In genomic region chr9:110871030-110871429, GRCm38 (mm10) we compare ENCODE assay signal across 11 mouse cellular contexts. TPM values are rescaled to one million over a fixed set of nuclear protein-coding genes. Genes with fewer than 3 reads are reported as not detected.
A peak's percentile ranks its signal among the peaks of the same experiment; 100 is the strongest.
DNase-seq lines count a peak whose midpoint lies in the region; ATAC-seq and TF ChIP-seq lines count a peak whose summit lies in the region.
"Had no signal": no experiment of that assay in that cellular context is flagged by ENCODE, and none has a peak within 500 bp of the region (broad histone marks: within the 10 kb centered on the region; RNA-seq: fewer than 3 reads in every experiment).

No protein-coding gene starts in this region.

- no peak overlapping the region for H3K27ac ChIP-seq in heart, embryonic 10.5 days
- no peak overlapping the region for H3K27ac ChIP-seq in intestine, postnatal 0 days (ENCODE audit: low read depth, low read length)
- H3K27ac ChIP-seq in lung, embryonic 14.5 days (ENCODE audit: low read depth): no peak overlapping the region
- H3K27ac ChIP-seq in stomach, postnatal 0 days (replicated peaks): no peak overlapping the region
- H3K27ac ChIP-seq: embryonic facial prominence, embryonic 13.5 days; limb, embryonic 15.5 days; stomach, embryonic 15.5 days had no signal

- H3K27me3 ChIP-seq in heart, embryonic 10.5 days (ENCODE audit: insufficient read depth, poor library complexity, severe bottlenecking): peaks cover 64% of the 10 kb centered on the region
- no peaks in the 10 kb centered on the region for H3K27me3 ChIP-seq in intestine, postnatal 0 days (replicated peaks; ENCODE audit: control insufficient read depth, insufficient read depth, low read length)
- H3K27me3 ChIP-seq in lung, embryonic 14.5 days (ENCODE audit: insufficient read depth, low read length): peaks cover 15% of the 10 kb centered on the region
- H3K27me3 ChIP-seq in stomach, postnatal 0 days (ENCODE audit: control insufficient read depth, insufficient read depth, low read length): no peaks in the 10 kb centered on the region

- H3K9me3 ChIP-seq in heart, embryonic 10.5 days: no peaks in the 10 kb centered on the region
- H3K9me3 ChIP-seq in intestine, postnatal 0 days (ENCODE audit: control insufficient read depth): no peaks in the 10 kb centered on the region
- H3K9me3 ChIP-seq in lung, embryonic 14.5 days (ENCODE audit: low read depth, low read length): no peaks in the 10 kb centered on the region
- no peaks in the 10 kb centered on the region for H3K9me3 ChIP-seq in stomach, postnatal 0 days (ENCODE audit: control insufficient read depth, low read length)
- H3K9me3 ChIP-seq: embryonic facial prominence, embryonic 13.5 days; limb, embryonic 15.5 days; stomach, embryonic 15.5 days had no signal

- H3K9ac ChIP-seq in intestine, postnatal 0 days (ENCODE audit: low read depth, low read length): no peak overlapping the region
- no peak overlapping the region for H3K9ac ChIP-seq in lung, embryonic 14.5 days
- H3K9ac ChIP-seq in stomach, postnatal 0 days (ENCODE audit: low read length): no peak overlapping the region
- H3K9ac ChIP-seq: embryonic facial prominence, embryonic 13.5 days; limb, embryonic 15.5 days; stomach, embryonic 15.5 days had no signal

- no peak overlapping the region for H3K4me3 ChIP-seq in heart, embryonic 10.5 days
- no peak overlapping the region for H3K4me3 ChIP-seq in intestine, postnatal 0 days (ENCODE audit: low read depth, low read length)
- no peak overlapping the region for H3K4me3 ChIP-seq in lung, embryonic 14.5 days (ENCODE audit: low read depth, low read length)
- H3K4me3 ChIP-seq in stomach, postnatal 0 days (ENCODE audit: low read depth, low read length): no peak overlapping the region
- H3K4me3 ChIP-seq: embryonic facial prominence, embryonic 13.5 days; limb, embryonic 15.5 days; stomach, embryonic 15.5 days had no signal

- no peaks in the 10 kb centered on the region for H3K36me3 ChIP-seq in heart, embryonic 10.5 days
- H3K36me3 ChIP-seq in intestine, postnatal 0 days (ENCODE audit: control insufficient read depth, insufficient read depth): no peaks in the 10 kb centered on the region; the same call in 1 of the 2 replicates
- no peaks in the 10 kb centered on the region for H3K36me3 ChIP-seq in lung, embryonic 14.5 days (ENCODE audit: insufficient read depth)
- no peaks in the 10 kb centered on the region for H3K36me3 ChIP-seq in stomach, postnatal 0 days (ENCODE audit: control insufficient read depth, insufficient read depth, low read length)
- H3K36me3 ChIP-seq: embryonic facial prominence, embryonic 13.5 days; limb, embryonic 15.5 days; stomach, embryonic 15.5 days had no signal

- peak; percentile 86 for TF ChIP-seq CTCF in intestine, postnatal 0 days (IDR thresholded peaks at IDR 0.05; ENCODE audit: low read depth)
- TF ChIP-seq CTCF in lung, embryonic 14.5 days (IDR thresholded peaks at IDR 0.05; ENCODE audit: low read depth): peak; percentile 80
- TF ChIP-seq CTCF in stomach, postnatal 0 days (IDR thresholded peaks at IDR 0.05; ENCODE audit: low read depth): peak; percentile 85

- DNase-seq in heart, adult 8-10 months (ENCODE audit: low spot score): peak; percentile 54
- DNase-seq in heart, embryonic 10.5 days (ENCODE audit: low spot score): no peak
- peak; percentile 53 to 57 for DNase-seq in B cell, adult 2 months
- DNase-seq in ZHBTc4 (ENCODE audit: low read depth, low spot score): peak; percentile 81
- DNase-seq in lung, embryonic 14.5 days: peak; percentile 72
- peak; percentile 61 for DNase-seq in stomach, postnatal 0 days (ENCODE audit: low spot score)

- peaks cover 27% of the 10 kb centered on the region for H3K4me1 ChIP-seq in heart, embryonic 10.5 days
- H3K4me1 ChIP-seq in intestine, postnatal 0 days (replicated peaks; ENCODE audit: control insufficient read depth, insufficient read depth, low read length): peaks cover 18% of the 10 kb centered on the region
- 0 out of 2 replicates have a peak, but pooled peaks cover 3% of the 10 kb centered on the region for H3K4me1 ChIP-seq in lung, embryonic 14.5 days (ENCODE audit: insufficient read depth)
- H3K4me1 ChIP-seq in stomach, postnatal 0 days (replicated peaks; ENCODE audit: control insufficient read depth, insufficient read depth): no peaks in the 10 kb centered on the region; the same call in none of the 2 replicates

- TF ChIP-seq EP300 in stomach, postnatal 0 days (optimal IDR thresholded peaks at IDR 0.05): no peak

- H3K4me2 ChIP-seq in intestine, postnatal 0 days (replicated peaks; ENCODE audit: low read depth): no peak overlapping the region
- H3K4me2 ChIP-seq in lung, embryonic 14.5 days: no peak overlapping the region
- H3K4me2 ChIP-seq in stomach, postnatal 0 days (replicated peaks; ENCODE audit: low read depth): no peak overlapping the region
- H3K4me2 ChIP-seq: embryonic facial prominence, embryonic 13.5 days; limb, embryonic 15.5 days; stomach, embryonic 15.5 days had no signal

- peak; percentile 78 for ATAC-seq in common myeloid progenitor, adult 5-6 weeks (replicated peaks; ENCODE audit: low read depth, poor library complexity, severe bottlenecking)
- ATAC-seq in intestine, postnatal 0 days: no peak
- no peak for ATAC-seq in lung, embryonic 14.5 days (ENCODE audit: insufficient read depth)
- peak; percentile 19; the same call in 1 of the 2 replicates for ATAC-seq in stomach, postnatal 0 days (ENCODE audit: low FRiP score, low TSS enrichment)

- WGBS in heart, embryonic 10.5 days: 16% methylated on average over 7 of the region's 7 CpGs
- 15% methylated on average over 7 of the region's 7 CpGs for WGBS in intestine, postnatal 0 days
- 18% methylated on average over 7 of the region's 7 CpGs for WGBS in lung, embryonic 14.5 days
- 26% methylated on average over 7 of the region's 7 CpGs for WGBS in stomach, postnatal 0 days

RNA-seq across cellular contexts. Expression of gene Als2cl, which starts 8.6 kb away (rescaled TPM):
- total RNA-seq in heart, adult 8-10 months (2022): 10 to 100 TPM; 11.5 to 19.1 (median 14.7) TPM
- polyA plus RNA-seq in heart, embryonic 10.5 days (2016; fragmentation: Nextera tagmentation; extraction: Ambion mirVana): 0.91 and 1.6 TPM in 2 replicates
- total RNA-seq in common myeloid progenitor, adult 5-6 weeks (2017): 0.87 and 3.1 TPM in 2 replicates
- 7.6 and 8.3 TPM in 2 replicates for polyA plus RNA-seq in intestine, postnatal 0 days (2015; fragmentation: Nextera tagmentation; extraction: Ambion mirVana)
- 4.5 and 5.1 TPM in 2 replicates for polyA plus RNA-seq in lung, embryonic 14.5 days (2014; fragmentation: Nextera tagmentation; extraction: Ambion mirVana)
- 5.5 and 6.1 TPM in 2 replicates for polyA plus RNA-seq in stomach, postnatal 0 days (2015; fragmentation: Nextera tagmentation; extraction: Ambion mirVana)

RNA-seq across cellular contexts. Expression of gene Tmie, which starts 8.9 kb away (rescaled TPM):
- 1 to 10 TPM; 1.1 to 2.0 (median 1.6) TPM for total RNA-seq in heart, adult 8-10 months (2022)
- 0.17 and 0.68 TPM in 2 replicates for polyA plus RNA-seq in heart, embryonic 10.5 days (2016; fragmentation: Nextera tagmentation; extraction: Ambion mirVana)
- 0.23 TPM in 1 of 2 replicates, not detected in the other for total RNA-seq in common myeloid progenitor, adult 5-6 weeks (2017)
- 10.0 and 11.2 TPM in 2 replicates for polyA plus RNA-seq in intestine, postnatal 0 days (2015; fragmentation: Nextera tagmentation; extraction: Ambion mirVana)
- 0.21 and 0.31 TPM in 2 replicates for polyA plus RNA-seq in lung, embryonic 14.5 days (2014; fragmentation: Nextera tagmentation; extraction: Ambion mirVana)
- polyA plus RNA-seq in stomach, postnatal 0 days (2015; fragmentation: Nextera tagmentation; extraction: Ambion mirVana): 1.5 and 1.6 TPM in 2 replicates

RNA-seq across cellular contexts. Expression of gene Prss50, which starts 13.3 kb away (rescaled TPM):
- total RNA-seq in heart, adult 8-10 months (2022): not detected
- 0.43 and 0.45 TPM in 2 replicates for polyA plus RNA-seq in heart, embryonic 10.5 days (2016; fragmentation: Nextera tagmentation; extraction: Ambion mirVana)
- 8.7 and 10.2 TPM in 2 replicates for total RNA-seq in common myeloid progenitor, adult 5-6 weeks (2017)
- polyA plus RNA-seq in intestine, postnatal 0 days (2015; fragmentation: Nextera tagmentation; extraction: Ambion mirVana): 0.31 and 0.35 TPM in 2 replicates
- polyA plus RNA-seq in lung, embryonic 14.5 days (2014; fragmentation: Nextera tagmentation; extraction: Ambion mirVana): not detected in 2 replicates
- 0.10 and 0.18 TPM in 2 replicates for polyA plus RNA-seq in stomach, postnatal 0 days (2015; fragmentation: Nextera tagmentation; extraction: Ambion mirVana)

RNA-seq across cellular contexts. Expression of gene Prss46, which starts 26.7 kb away (rescaled TPM):
- total RNA-seq in heart, adult 8-10 months (2022): not detected
- polyA plus RNA-seq in heart, embryonic 10.5 days (2016; fragmentation: Nextera tagmentation; extraction: Ambion mirVana): not detected in 2 replicates
- total RNA-seq in common myeloid progenitor, adult 5-6 weeks (2017): not detected in 2 replicates
- polyA plus RNA-seq in intestine, postnatal 0 days (2015; fragmentation: Nextera tagmentation; extraction: Ambion mirVana): not detected in 2 replicates
- not detected in 2 replicates for polyA plus RNA-seq in lung, embryonic 14.5 days (2014; fragmentation: Nextera tagmentation; extraction: Ambion mirVana)
- not detected in 2 replicates for polyA plus RNA-seq in stomach, postnatal 0 days (2015; fragmentation: Nextera tagmentation; extraction: Ambion mirVana)
- polyA plus RNA-seq: embryonic facial prominence, embryonic 13.5 days; limb, embryonic 15.5 days; stomach, embryonic 15.5 days had no signal

RNA-seq across cellular contexts. Expression of gene Prss45, which starts 36.6 kb away (rescaled TPM):
- total RNA-seq in heart, adult 8-10 months (2022): under 1 TPM in 1 of 4 experiments, not detected in 3; 0.44 TPM
- polyA plus RNA-seq in heart, embryonic 10.5 days (2016; fragmentation: Nextera tagmentation; extraction: Ambion mirVana): 0.10 TPM in 1 of 2 replicates, not detected in the other
- total RNA-seq in common myeloid progenitor, adult 5-6 weeks (2017): not detected in 2 replicates
- not detected in 2 replicates for polyA plus RNA-seq in intestine, postnatal 0 days (2015; fragmentation: Nextera tagmentation; extraction: Ambion mirVana)
- polyA plus RNA-seq in lung, embryonic 14.5 days (2014; fragmentation: Nextera tagmentation; extraction: Ambion mirVana): 0.15 TPM in 1 of 2 replicates, not detected in the other
- polyA plus RNA-seq in stomach, postnatal 0 days (2015; fragmentation: Nextera tagmentation; extraction: Ambion mirVana): not detected in 2 replicates
- polyA plus RNA-seq: embryonic facial prominence, embryonic 13.5 days; limb, embryonic 15.5 days; stomach, embryonic 15.5 days had no signal

Comparison
In these comparisons a context has a peak if more than half of its experiments do, and no peak if none do; other contexts are left out.
1. ATAC-seq: peak in common myeloid progenitor, adult 5-6 weeks (single experiment) and stomach, postnatal 0 days (single experiment); none in intestine, postnatal 0 days (single experiment) and lung, embryonic 14.5 days (single experiment).
2. Peak in every context shown above with its lines, with median percentiles within 50 percentile points of each other: CTCF ChIP-seq.